Mouse (Mus musculus) limb, embryonic 14.5 days (tissue): ENCODE results near the gene Crx. TPM values are rescaled to one million over a fixed set of nuclear protein-coding genes. Genes with fewer than 3 reads are reported as not detected.
"Not testable (repeated sequence)": the region's sequence is repeated elsewhere in the genome, so short reads cannot be mapped to it uniquely, and the experiment has no call there.

Experiments used
- ATAC-seq: fragments of 200-750 bp; cut with Nextera tagmentation; 2 replicates; pipeline ENCODE4 v1.8.0; 2017; ENCODE audit warnings: low read depth, moderate number of reproducible peaks, moderate TSS enrichment; ENCODE audit not compliant: low FRiP score
- DNase-seq: peaks from one replicate; pipeline ENCODE4 v3.0.0-alpha.2; 2015; ENCODE audit warnings: low spot score
- H3K27ac ChIP-seq: fragments of 300-500 bp; sonication (generic); replicated peaks from 2 replicates; pipeline ENCODE4 v1.5.1; 2014; ENCODE audit warnings: low read depth, mild to moderate bottlenecking, low read length, moderate library complexity, mixed read lengths
- H3K27me3 ChIP-seq: fragments of 300-500 bp; sonication (generic); 2 replicates; pipeline ENCODE4 v1.6.1; 2014; ENCODE audit warnings: low read length, mixed read lengths; ENCODE audit not compliant: control insufficient read depth, insufficient read depth
- H3K36me3 ChIP-seq: fragments of 300-500 bp; sonication (generic); 2 replicates; pipeline ENCODE4 v1.6.1; 2014; ENCODE audit warnings: mild to moderate bottlenecking, low read length, moderate library complexity, mixed read lengths; ENCODE audit not compliant: control insufficient read depth, insufficient read depth
- H3K4me1 ChIP-seq: fragments of 300-500 bp; sonication (generic); 2 replicates; pipeline ENCODE4 v1.6.1; 2014; ENCODE audit warnings: antibody characterized with exemption, low read length, mixed read lengths; ENCODE audit not compliant: control insufficient read depth, insufficient read depth
- H3K4me2 ChIP-seq: fragments of 300-500 bp; sonication (generic); replicated peaks from 2 replicates; pipeline ENCODE4 v1.6.1; 2014; ENCODE audit warnings: low read depth, mild to moderate bottlenecking, low read length, moderate library complexity; ENCODE audit not compliant: severe bottlenecking
- H3K4me3 ChIP-seq: fragments of 300-500 bp; sonication (generic); replicated peaks from 2 replicates; pipeline ENCODE4 v1.5.1; 2014; ENCODE audit warnings: low read length
- H3K9ac ChIP-seq: fragments of 300-500 bp; sonication (generic); 2 replicates; pipeline ENCODE4 v1.6.1; 2014; ENCODE audit warnings: mild to moderate bottlenecking, low read depth, low read length, moderate library complexity; ENCODE audit not compliant: severe bottlenecking
- H3K9me3 ChIP-seq: fragments of 300-500 bp; sonication (generic); 2 replicates; pipeline ENCODE4 v1.6.1; 2016; ENCODE audit warnings: low read length; ENCODE audit not compliant: control insufficient read depth
- POLR2A ChIP-seq: fragments of 200-500 bp; IDR thresholded peaks from 2 replicates; pipeline ENCODE4 v1.8.0; 2012; ENCODE audit warnings: inconsistent platforms, mild to moderate bottlenecking, moderate library complexity, borderline replicate concordance; ENCODE audit not compliant: insufficient read depth, insufficient read length; ENCODE audit errors: extremely low read depth
- WGBS: fragments of 180-500 bp; shearing (Covaris S2); extraction: QIAGEN DNeasy Blood & Tissue Kit; methylation state at CpG from one replicate; pipeline ENCODE4 v1.1.7; 2014; 5-methylcytosine and 5-hydroxymethylcytosine counted together
- polyA plus RNA-seq, 2 experiments: library from polyadenylated mRNA; depleted of rRNA in 1 of 2; stranded (reverse) in 1 of 2; unstranded in 1 of 2; fragments of >200 nt; fragmentation: Nextera tagmentation in 1 of 2; extraction: Ambion mirVana in 1 of 2; gene quantifications; 2 replicates each; pipeline versions ENCODE4 v1.2.1 to v1.2.3; 2012 to 2014

Gene Crx
- polyA plus RNA-seq, 2 experiments: not detected

- no peak for TF ChIP-seq POLR2A
- Histone ChIP-seq H3K4me2 (no peak overlapping the region), H3K4me3 (no peak overlapping the region), H3K9me3 (no peaks in the 10 kb centered on the region), H3K27ac (no peak overlapping the region), H3K9ac (no peak overlapping the region), H3K36me3 (peaks cover 30% of the 10 kb centered on the region), H3K27me3 (no peaks in the 10 kb centered on the region), H3K4me1 (peaks cover 14% of the 10 kb centered on the region)
- ATAC-seq (no peak), DNase-seq (no peak)
Observed at GRCm38 (mm10) chr7:15918371-15918770, 38.6 kb upstream of the Crx start.

- H3K27me3 ChIP-seq: no peaks in the 10 kb centered on the region
- no peak for TF ChIP-seq POLR2A
- no peak overlapping the region for H3K4me2 ChIP-seq
- peaks cover 11% of the 10 kb centered on the region for H3K4me1 ChIP-seq
- H3K27ac ChIP-seq: no peak overlapping the region
- no peak overlapping the region for H3K4me3 ChIP-seq
- no peak for ATAC-seq
- H3K9me3 ChIP-seq: no peaks in the 10 kb centered on the region
- H3K36me3 ChIP-seq: peaks cover 30% of the 10 kb centered on the region
- 83% methylated on average over 4 of the region's 4 CpGs for WGBS
- H3K9ac ChIP-seq: no peak overlapping the region
- DNase-seq: no peak
Observed at GRCm38 (mm10) chr7:15916996-15917395, 37.2 kb upstream of the Crx start.

- H3K27me3 ChIP-seq: no peaks in the 10 kb centered on the region
- 80% methylated on average over 3 of the region's 3 CpGs for WGBS
- no peaks in the 10 kb centered on the region for H3K9me3 ChIP-seq
- peaks cover 10% of the 10 kb centered on the region for H3K4me1 ChIP-seq
- no peak for DNase-seq
- H3K4me3 ChIP-seq: no peak overlapping the region
- H3K9ac ChIP-seq: no peak overlapping the region
- ATAC-seq: no peak
- peaks cover 30% of the 10 kb centered on the region for H3K36me3 ChIP-seq
- H3K27ac ChIP-seq: no peak overlapping the region
- H3K4me2 ChIP-seq: no peak overlapping the region
- TF ChIP-seq POLR2A: no peak
Observed at GRCm38 (mm10) chr7:15916134-15916723, 36.5 kb upstream of the Crx start.

GRCm38 (mm10) chr7:15915695-15916094, 35.9 kb upstream of the Crx start:
- not testable (repeated sequence) for H3K4me2 ChIP-seq, H3K27ac ChIP-seq, H3K4me1 ChIP-seq, H3K4me3 ChIP-seq, H3K9me3 ChIP-seq, DNase-seq, ATAC-seq, H3K9ac ChIP-seq, H3K27me3 ChIP-seq
- H3K36me3 ChIP-seq: peaks cover 30% of the 10 kb centered on the region
- 95% methylated on average over 4 of the region's 4 CpGs for WGBS

GRCm38 (mm10) chr7:15914751-15915150, 35.0 kb upstream of the Crx start:
- ATAC-seq (no peak), DNase-seq (no peak)
- Histone ChIP-seq H3K4me3 (no peak overlapping the region), H3K36me3 (peaks cover 22% of the 10 kb centered on the region), H3K9me3 (no peaks in the 10 kb centered on the region), H3K4me2 (no peak overlapping the region), H3K27ac (no peak overlapping the region), H3K9ac (no peak overlapping the region), H3K4me1 (no peaks in the 10 kb centered on the region), H3K27me3 (no peaks in the 10 kb centered on the region)
- WGBS: 94% methylated on average over 2 of the region's 2 CpGs
- no peak for TF ChIP-seq POLR2A

- no peak for TF ChIP-seq POLR2A
- Histone ChIP-seq H3K4me1 (no peaks in the 10 kb centered on the region), H3K27ac (no peak overlapping the region), H3K4me2 (no peak overlapping the region), H3K9ac (no peak overlapping the region), H3K4me3 (no peak overlapping the region), H3K9me3 (no peaks in the 10 kb centered on the region), H3K27me3 (no peaks in the 10 kb centered on the region), H3K36me3 (peaks cover 17% of the 10 kb centered on the region)
- WGBS: 48% methylated on average over 2 of the region's 2 CpGs
- DNase-seq (peak; percentile 20), ATAC-seq (no peak)
Observed at GRCm38 (mm10) chr7:15914252-15914651, 34.5 kb upstream of the Crx start.
